Mouse (Mus musculus) MEL (cell line): ENCODE measurements around the gene Abcc4. TPM values are rescaled to one million over a fixed set of nuclear protein-coding genes. Genes with fewer than 3 reads are reported as not detected.

Experiments
- DNase-seq: peaks from one replicate; pipeline ENCODE4 v3.0.0; 2011; ENCODE audit warnings: low read depth, low spot score
- H3K27ac ChIP-seq: 2 replicates; pipeline ENCODE4 v1.5.1; 2012; ENCODE audit warnings: low read depth, mild to moderate bottlenecking, control low read depth, low read length, moderate library complexity; ENCODE audit not compliant: control insufficient read depth
- H3K27me3 ChIP-seq, 2 experiments: fragments of 150-350 bp in 1 of 2; sonication (generic) in 1 of 2; 2 replicates each; pipeline ENCODE4 v1.6.1; 2012; ENCODE audit warnings: low read length in 2 of 2, mild to moderate bottlenecking in 2 of 2, improper control_type of control experiment in 1 of 2, moderate library complexity in 1 of 2; ENCODE audit not compliant: insufficient read depth in 2 of 2, control insufficient read depth in 1 of 2
- H3K36me3 ChIP-seq, 2 experiments: 2 replicates each; pipeline ENCODE4 v1.6.1; 2012 to 2014; ENCODE audit warnings: low read length in 2 of 2, improper control_type of control experiment in 1 of 2, inconsistent platforms in 1 of 2, mild to moderate bottlenecking in 1 of 2; ENCODE audit not compliant: insufficient read depth in 2 of 2, control insufficient read depth in 1 of 2
- H3K4me1 ChIP-seq, 2 experiments: fragments of 150-350 bp in 1 of 2; sonication (generic) in 1 of 2; 2 replicates each; pipeline ENCODE4 v1.6.1; 2012; ENCODE audit warnings: low read length in 2 of 2, improper control_type of control experiment in 1 of 2, mild to moderate bottlenecking in 1 of 2; ENCODE audit not compliant: insufficient read depth in 2 of 2, control insufficient read depth in 1 of 2
- H3K4me3 ChIP-seq, 2 experiments: fragments of 150-350 bp in 1 of 2; sonication (generic) in 1 of 2; 2 replicates each; pipeline ENCODE4 v1.5.1; 2012; ENCODE audit warnings: low read depth in 2 of 2, low read length in 2 of 2, mild to moderate bottlenecking in 2 of 2, moderate library complexity in 2 of 2, control low read depth in 1 of 2, improper control_type of control experiment in 1 of 2; ENCODE audit not compliant: control insufficient read depth in 1 of 2, insufficient read depth in 1 of 2
- H3K79me2 ChIP-seq: 2 replicates; pipeline ENCODE4 v1.6.1; 2012; ENCODE audit warnings: mild to moderate bottlenecking, low read length, moderate library complexity; ENCODE audit not compliant: control insufficient read depth, poor library complexity, insufficient read depth
- H3K9ac ChIP-seq: 2 replicates; pipeline ENCODE4 v1.6.1; 2012; ENCODE audit warnings: low read depth, mild to moderate bottlenecking, control low read depth, low read length, moderate library complexity; ENCODE audit not compliant: control insufficient read depth, poor library complexity, severe bottlenecking
- H3K9me3 ChIP-seq: fragments of 150-350 bp; sonication (generic); replicated peaks from 2 replicates; pipeline ENCODE4 v1.6.1; 2012; ENCODE audit warnings: mild to moderate bottlenecking, low read length, improper control_type of control experiment, moderate library complexity; ENCODE audit not compliant: insufficient read depth
- ETS1 ChIP-seq: IDR thresholded peaks from 2 replicates; pipeline ENCODE4 v1.6.1; 2012; ENCODE audit warnings: low read depth, mild to moderate bottlenecking, inconsistent platforms, low read length, improper control_type of control experiment, moderate library complexity
- HCFC1 ChIP-seq: IDR thresholded peaks from 2 replicates; pipeline ENCODE4 v1.6.1; 2012; ENCODE audit warnings: low read depth, mild to moderate bottlenecking, inconsistent platforms, low read length, improper control_type of control experiment, moderate library complexity
- KAT2A ChIP-seq: conservative IDR thresholded peaks from 2 replicates; pipeline ENCODE4 v1.6.1; 2012; ENCODE audit warnings: low read depth, low read length, improper control_type of control experiment, inconsistent platforms
- MAFK ChIP-seq: IDR thresholded peaks from 2 replicates; pipeline ENCODE4 v1.6.1; 2011; ENCODE audit warnings: low read depth, mild to moderate bottlenecking, low read length, improper control_type of control experiment, borderline replicate concordance
- MEF2A ChIP-seq: IDR thresholded peaks from 2 replicates; pipeline ENCODE4 v1.6.1; 2014; ENCODE audit warnings: low read depth, mild to moderate bottlenecking, inconsistent platforms, low read length, improper control_type of control experiment; ENCODE audit not compliant: poor library complexity, insufficient replicate concordance, severe bottlenecking; ENCODE audit errors: extremely low read depth
- MYC ChIP-seq: IDR thresholded peaks from 2 replicates; pipeline ENCODE4 v1.6.1; 2011; ENCODE audit warnings: low read depth, mild to moderate bottlenecking, low read length, improper control_type of control experiment, moderate library complexity
- NRF1 ChIP-seq: IDR thresholded peaks from 2 replicates; pipeline ENCODE4 v1.6.1; 2014; ENCODE audit warnings: low read depth, mild to moderate bottlenecking, inconsistent platforms, low read length, improper control_type of control experiment, moderate library complexity; ENCODE audit not compliant: poor library complexity, insufficient read depth, severe bottlenecking
- POLR2A ChIP-seq, 2 experiments: IDR thresholded peaks; 2 replicates each; pipeline ENCODE4 v1.6.1; 2011 to 2012; ENCODE audit warnings: low read length in 2 of 2, mild to moderate bottlenecking in 2 of 2, control low read depth in 1 of 2, improper control_type of control experiment in 1 of 2, low read depth in 1 of 2, moderate library complexity in 1 of 2; ENCODE audit not compliant: control insufficient read depth in 1 of 2, insufficient read depth in 1 of 2, poor library complexity in 1 of 2
- RAD21 ChIP-seq: IDR thresholded peaks from 2 replicates; pipeline ENCODE4 v1.6.1; 2011; ENCODE audit warnings: mild to moderate bottlenecking, low read depth, low read length, improper control_type of control experiment
- RCOR1 ChIP-seq: IDR thresholded peaks from 2 replicates; pipeline ENCODE4 v1.6.1; 2012; ENCODE audit warnings: low read depth, mild to moderate bottlenecking, inconsistent platforms, low read length, improper control_type of control experiment
- SIN3A ChIP-seq: IDR thresholded peaks from 2 replicates; pipeline ENCODE4 v1.6.1; 2012; ENCODE audit warnings: low read length, improper control_type of control experiment, inconsistent platforms
- TBP ChIP-seq: IDR thresholded peaks from 2 replicates; pipeline ENCODE4 v1.8.0; 2011; ENCODE audit warnings: low read depth, low read length, improper control_type of control experiment
- TCF12 ChIP-seq: IDR thresholded peaks from 2 replicates; pipeline ENCODE4 v1.6.1; 2014; ENCODE audit warnings: low read depth, mild to moderate bottlenecking, inconsistent platforms, low read length, improper control_type of control experiment, moderate library complexity
- USF1 ChIP-seq: IDR thresholded peaks from 2 replicates; pipeline ENCODE4 v1.6.1; 2014; ENCODE audit warnings: low read depth, mild to moderate bottlenecking, inconsistent platforms, low read length, improper control_type of control experiment, moderate library complexity
- ZC3H11A ChIP-seq: IDR thresholded peaks from 2 replicates; pipeline ENCODE4 v1.6.1; 2012; ENCODE audit warnings: low read depth, mild to moderate bottlenecking, inconsistent platforms, low read length, improper control_type of control experiment
- polyA plus RNA-seq, 2 experiments: library from polyadenylated mRNA; stranded (reverse) in 1 of 2; unstranded in 1 of 2; fragments of >175 nt in 1 of 2; fragments of >200 nt in 1 of 2; gene quantifications; 2 replicates each; pipeline versions ENCODE4 v1.2.1 to v1.2.4; 2012; ENCODE audit warnings: low replicate concordance in 2 of 2, low read depth in 1 of 2; ENCODE audit not compliant: insufficient read length in 2 of 2, insufficient read depth in 1 of 2, missing spikeins in 1 of 2
- total RNA-seq: library from RNA; depleted of rRNA; stranded (reverse); fragments of 300-350 nt; gene quantifications from 2 replicates; pipeline ENCODE4 v1.2.3, GENCODE M21; 2012

Gene Abcc4
- total and polyA plus RNA-seq, 3 experiments: 7.1 to 8.4 TPM; not detected in 1

GRCm38 (mm10) chr14:118733146-118733545 is 27.1 kb upstream of the Abcc4 start:
- H3K4me3 ChIP-seq: no peak overlapping the region
- DNase-seq: no peak
- no peaks in the 10 kb centered on the region for H3K9me3 ChIP-seq
- no peaks in the 10 kb centered on the region for H3K27me3 ChIP-seq
- no peak overlapping the region for H3K9ac ChIP-seq
- H3K4me1 ChIP-seq: peaks cover 0 to 6% of the 10 kb centered on the region in 2 experiments; a peak in 1 of 4 replicates
- no peaks in the 10 kb centered on the region for H3K79me2 ChIP-seq
- TF ChIP-seq NRF1 (no peak), SIN3A (no peak), TBP (no peak), RAD21 (no peak), RCOR1 (no peak), KAT2A (no peak), POLR2A (IDR thresholded peaks at IDR 0.05; ENCODE audit: control insufficient read depth in 1 of 2, insufficient read depth in 1 of 2, low read depth in 1 of 2, low read length in 2 of 2, poor library complexity in 1 of 2) (no peak)
- TF ChIP-seq, all 39 proteins: peak for 0
- Histone ChIP-seq H3K36me3 (peaks cover 0 to 5% of the 10 kb centered on the region in 2 experiments; a peak in 2 of 4 replicates), H3K27ac (no peak overlapping the region)

DNA sequence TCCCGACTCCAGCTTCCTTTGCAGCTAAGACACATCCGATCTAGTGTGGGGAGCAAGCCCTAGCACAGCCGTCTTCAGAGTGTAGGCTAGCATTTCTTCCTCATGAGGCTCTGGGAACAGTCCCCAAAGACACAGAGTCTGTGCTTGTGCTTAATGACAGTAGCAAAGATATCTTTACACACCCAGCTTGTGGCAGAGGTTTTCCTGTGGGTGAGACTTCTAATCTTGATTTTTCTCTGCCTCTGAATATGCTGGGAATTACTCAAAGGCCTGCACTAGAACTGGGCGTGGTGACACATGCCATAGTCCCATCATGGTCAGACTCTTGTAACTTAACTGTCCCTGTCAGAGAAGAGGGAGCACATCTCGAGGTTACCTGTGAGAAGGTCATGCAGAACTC is 24.6 kb upstream of the Abcc4 start:
- no peaks in the 10 kb centered on the region for H3K79me2 ChIP-seq
- H3K27ac ChIP-seq: no peak overlapping the region
- H3K36me3 ChIP-seq: peaks cover 0 to 5% of the 10 kb centered on the region in 2 experiments; a peak in 2 of 4 replicates
- no peaks in the 10 kb centered on the region for H3K27me3 ChIP-seq
- no peak overlapping the region for H3K9ac ChIP-seq
- no peaks in the 10 kb centered on the region for H3K9me3 ChIP-seq
- no peak for TF ChIP-seq MYC
- TF ChIP-seq NRF1: no peak
- TF ChIP-seq HCFC1: no peak
- TF ChIP-seq MEF2A: no peak
- no peak for TF ChIP-seq ETS1
- TF ChIP-seq USF1: no peak
- no peak for TF ChIP-seq MAFK
- no peak for TF ChIP-seq TBP
- DNase-seq: peak; percentile 15
- H3K4me3 ChIP-seq: no peak overlapping the region
- peaks cover 0 to 6% of the 10 kb centered on the region in 2 experiments; a peak in 1 of 4 replicates for H3K4me1 ChIP-seq

DNA sequence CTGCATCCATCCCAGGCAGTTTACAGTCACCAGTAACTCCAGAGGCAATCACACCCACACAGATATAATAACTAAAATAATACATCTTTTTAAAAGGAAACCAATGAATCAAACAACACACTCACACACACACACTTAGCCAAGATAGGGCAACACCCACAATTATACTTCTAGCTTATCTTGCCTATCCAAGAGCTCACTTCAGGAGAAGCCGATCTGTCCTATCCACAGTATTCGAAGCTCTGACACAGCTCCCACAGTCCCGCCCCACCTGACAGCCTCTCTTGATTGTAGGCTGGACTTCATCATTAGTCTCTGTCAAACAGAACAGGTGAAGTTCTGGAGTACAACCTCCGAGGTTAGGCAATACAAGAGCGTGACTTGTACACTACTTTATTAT is 19.4 kb upstream of the Abcc4 start:
- Histone ChIP-seq H3K27ac (no peak overlapping the region), H3K79me2 (no peaks in the 10 kb centered on the region), H3K4me3 (no peak overlapping the region), H3K9me3 (no peaks in the 10 kb centered on the region), H3K4me1 (no peaks in the 10 kb centered on the region), H3K9ac (no peak overlapping the region), H3K36me3 (no peaks in the 10 kb centered on the region), H3K27me3 (no peaks in the 10 kb centered on the region)
- no peak for DNase-seq
- TF ChIP-seq ZC3H11A (no peak), TCF12 (no peak)
